Mouse (Mus musculus) ES-Bruce4 (cell line): ENCODE results near the gene Auts2. TPM values are rescaled to one million over a fixed set of nuclear protein-coding genes. Genes with fewer than 3 reads are reported as not detected.

Experiments used
- H3K27ac ChIP-seq: 2 replicates; pipeline ENCODE4 v1.5.1; 2012; ENCODE audit warnings: low read length, inconsistent platforms; ENCODE audit not compliant: insufficient read depth
- H3K27me3 ChIP-seq: 2 replicates; pipeline ENCODE4 v1.6.1; 2012; ENCODE audit warnings: mild to moderate bottlenecking, low read length, inconsistent platforms; ENCODE audit not compliant: control insufficient read depth, poor library complexity, insufficient read depth, severe bottlenecking
- H3K36me3 ChIP-seq: 2 replicates; pipeline ENCODE4 v1.6.1; 2012; ENCODE audit warnings: inconsistent platforms, mild to moderate bottlenecking, low read length, moderate library complexity; ENCODE audit not compliant: control insufficient read depth, poor library complexity, insufficient read depth, severe bottlenecking
- H3K4me1 ChIP-seq: one replicate; pipeline ENCODE4 v1.8.1; 2011; ENCODE audit warnings: low read length; ENCODE audit not compliant: control insufficient read depth, insufficient read depth
- H3K4me3 ChIP-seq: 2 replicates; pipeline ENCODE4 v1.5.1; 2011; ENCODE audit warnings: low read depth, mild to moderate bottlenecking, low read length
- H3K9ac ChIP-seq: 2 replicates; pipeline ENCODE4 v1.6.1; 2012; ENCODE audit warnings: low read depth, mild to moderate bottlenecking, inconsistent platforms; ENCODE audit not compliant: poor library complexity, severe bottlenecking
- H3K9me3 ChIP-seq: replicated peaks from 2 replicates; pipeline ENCODE4 v1.6.1; 2012; ENCODE audit warnings: mild to moderate bottlenecking, low read length, inconsistent platforms; ENCODE audit not compliant: control insufficient read depth, poor library complexity, insufficient read depth, severe bottlenecking
- CTCF ChIP-seq: IDR thresholded peaks from one replicate; pipeline ENCODE4 v1.8.1; 2011; ENCODE audit warnings: low read depth, low read length
- EP300 ChIP-seq: IDR thresholded peaks from 2 replicates; pipeline ENCODE4 v1.6.1; 2011; ENCODE audit warnings: low read depth, low read length; ENCODE audit not compliant: insufficient read depth
- POLR2A ChIP-seq: IDR thresholded peaks from one replicate; pipeline ENCODE4 v1.8.1; 2011; ENCODE audit warnings: low read length; ENCODE audit not compliant: insufficient read depth
- polyA plus RNA-seq: library from polyadenylated mRNA; stranded (reverse); fragments of >200 nt; gene quantifications from 2 replicates; pipeline ENCODE4 v1.2.4, GENCODE M21; 2011; ENCODE audit warnings: low read depth; ENCODE audit not compliant: missing spikeins, insufficient read depth, insufficient read length

Gene Auts2
- polyA plus RNA-seq, 1 experiment = 23.4 TPM

DNA sequence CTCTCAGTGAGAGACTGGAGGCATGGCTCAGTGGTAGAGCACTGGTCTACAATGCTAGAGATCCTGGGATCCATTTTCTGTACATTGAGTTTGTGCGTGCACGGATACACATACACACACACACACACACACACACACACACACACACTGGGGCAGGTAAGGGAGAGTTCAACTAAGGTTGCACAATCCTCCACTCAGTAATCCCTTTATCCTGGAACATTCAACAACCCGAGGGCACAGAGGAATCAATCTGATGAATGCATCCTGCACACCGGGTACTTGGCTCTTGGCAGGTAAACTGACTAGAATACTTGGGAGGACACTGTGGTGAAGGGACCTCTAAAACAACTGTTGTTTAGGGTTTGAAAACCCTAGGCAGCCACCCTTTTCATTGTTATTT, 1033.8 kb downstream of the Auts2 start:
- no peaks in the 10 kb centered on the region for H3K27me3 ChIP-seq
- H3K9me3 ChIP-seq = no peaks in the 10 kb centered on the region
- TF ChIP-seq POLR2A (no peak), CTCF (no peak), EP300 (no peak)
- no peak overlapping the region for H3K9ac ChIP-seq
- no peaks in the 10 kb centered on the region for H3K36me3 ChIP-seq
- peaks cover 2% of the 10 kb centered on the region for H3K4me1 ChIP-seq
- no peak overlapping the region for H3K4me3 ChIP-seq
- no peak overlapping the region for H3K27ac ChIP-seq

DNA sequence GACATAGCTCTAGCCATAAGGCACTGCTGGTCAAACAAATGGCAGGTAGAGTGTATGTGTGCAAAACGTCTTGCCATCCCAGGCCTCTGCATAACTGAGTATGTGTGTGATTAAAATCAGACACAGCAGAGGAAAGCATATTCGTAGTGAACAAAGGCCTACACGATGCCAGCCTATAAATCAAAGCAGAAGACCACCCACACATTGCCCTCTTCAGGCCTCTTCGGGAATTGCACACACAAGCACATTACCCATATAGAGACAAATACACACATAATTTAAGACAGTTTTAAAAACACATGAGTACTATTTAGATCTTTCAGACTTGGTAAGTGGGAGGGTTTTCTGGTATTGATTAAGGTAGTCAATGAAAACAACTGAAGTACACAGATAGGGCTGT, 1044.3 kb downstream of the Auts2 start:
- peaks cover 7% of the 10 kb centered on the region for H3K9me3 ChIP-seq
- no peaks in the 10 kb centered on the region for H3K36me3 ChIP-seq
- TF ChIP-seq CTCF (no peak), EP300 (no peak), POLR2A (no peak)
- no peaks in the 10 kb centered on the region for H3K27me3 ChIP-seq
- H3K9ac ChIP-seq = no peak overlapping the region
- no peak overlapping the region for H3K4me3 ChIP-seq
- H3K27ac ChIP-seq = no peak overlapping the region
- peaks cover 2% of the 10 kb centered on the region for H3K4me1 ChIP-seq

DNA sequence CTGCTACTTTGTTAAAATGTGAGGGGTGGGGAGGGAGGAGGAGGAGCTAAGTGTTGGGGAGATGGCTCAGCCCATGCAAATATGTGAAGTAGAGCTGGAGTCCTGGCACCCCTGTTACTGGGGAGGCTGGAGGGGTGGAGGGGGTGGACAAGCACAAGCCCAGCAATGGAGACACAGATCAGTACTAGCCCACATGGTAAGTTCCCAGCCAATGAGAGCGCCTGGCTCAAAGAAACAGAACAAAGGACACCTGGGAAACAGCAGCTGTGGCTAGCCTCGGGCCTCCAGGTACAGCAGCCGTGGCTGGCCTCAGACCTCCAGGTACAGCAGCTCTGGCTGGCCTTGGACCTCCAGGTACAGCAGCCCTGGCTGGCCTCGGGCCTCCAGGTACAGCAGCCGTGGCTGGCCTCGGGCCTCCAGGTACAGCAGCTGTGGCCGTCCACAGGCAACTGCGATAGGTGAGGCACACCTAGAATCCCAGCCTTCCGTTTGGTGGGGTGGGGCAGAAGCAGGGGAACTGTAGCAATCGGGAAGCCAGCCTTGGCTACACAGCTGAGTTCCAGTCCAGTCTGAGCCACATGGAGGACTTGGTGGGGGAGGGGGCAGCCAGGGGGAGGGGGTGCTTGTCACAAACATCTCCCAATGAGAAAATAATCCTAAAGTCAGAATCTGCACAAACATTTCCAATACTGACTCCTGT, 1046.5 kb downstream of the Auts2 start:
- peaks cover 7% of the 10 kb centered on the region for H3K9me3 ChIP-seq
- H3K4me1 ChIP-seq = peaks cover 2% of the 10 kb centered on the region
- TF ChIP-seq POLR2A = no peak
- TF ChIP-seq CTCF = no peak
- TF ChIP-seq EP300 = no peak
- H3K27me3 ChIP-seq = no peaks in the 10 kb centered on the region
- H3K4me3 ChIP-seq = peak overlapping the region; percentile 4
- no peaks in the 10 kb centered on the region for H3K36me3 ChIP-seq
- no peak overlapping the region for H3K27ac ChIP-seq
- no peak overlapping the region for H3K9ac ChIP-seq

DNA sequence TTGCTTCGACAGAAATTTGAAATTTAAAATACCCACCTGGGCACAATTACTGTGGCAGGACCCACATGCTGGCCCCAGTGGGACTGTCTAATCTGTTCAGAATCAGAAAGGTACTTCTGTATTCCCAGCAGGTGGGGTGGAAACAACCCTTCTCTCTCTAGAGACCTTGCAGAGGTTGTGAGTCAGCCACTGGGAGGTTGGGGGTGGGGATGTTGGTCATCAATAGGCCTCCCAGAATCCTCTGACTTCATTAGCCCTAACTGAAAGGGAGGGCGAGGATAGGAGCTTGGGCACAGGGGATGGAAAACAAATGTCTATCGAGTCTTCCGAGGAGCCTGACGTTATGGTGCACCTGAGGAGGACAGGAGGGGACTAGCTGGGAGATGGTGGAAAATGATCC, 1048.6 kb downstream of the Auts2 start:
- Histone ChIP-seq H3K4me1 (peaks cover 2% of the 10 kb centered on the region), H3K36me3 (no peaks in the 10 kb centered on the region), H3K27me3 (no peaks in the 10 kb centered on the region), H3K27ac (peak overlapping the region; percentile 66), H3K9ac (no peak overlapping the region), H3K4me3 (peak overlapping the region; percentile 21; the same call in 1 of the 2 replicates), H3K9me3 (peaks cover 9% of the 10 kb centered on the region)
- no peak for TF ChIP-seq EP300
- no peak for TF ChIP-seq CTCF
- TF ChIP-seq POLR2A = peak; percentile 21

DNA sequence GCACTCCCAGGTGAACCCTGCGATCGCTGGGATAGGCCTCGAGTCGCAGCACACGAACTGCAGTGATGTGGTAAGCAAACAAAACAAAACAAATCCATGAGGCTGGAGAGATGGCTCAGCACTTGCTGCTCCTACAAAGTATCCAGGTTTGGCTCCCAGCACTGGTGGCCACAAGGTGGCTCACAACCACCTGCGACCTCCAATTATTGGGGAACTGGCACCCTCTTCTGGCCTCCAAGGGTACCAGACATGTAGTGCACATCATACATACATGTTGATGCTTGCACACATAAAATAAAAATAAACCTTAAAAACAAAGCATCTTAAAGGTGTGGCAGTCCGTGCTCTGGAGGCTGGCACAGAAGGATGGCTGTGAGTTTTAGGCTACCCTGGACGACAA, 1050.6 kb downstream of the Auts2 start:
- peaks cover 2% of the 10 kb centered on the region for H3K4me1 ChIP-seq
- no peaks in the 10 kb centered on the region for H3K27me3 ChIP-seq
- peak overlapping the region; percentile 1; the same call in 1 of the 2 replicates for H3K9ac ChIP-seq
- H3K4me3 ChIP-seq = no peak overlapping the region
- TF ChIP-seq EP300 (peak; percentile 63; the same call in 1 of the 2 replicates), POLR2A (no peak), CTCF (peak; percentile 98)
- peaks cover 18% of the 10 kb centered on the region for H3K9me3 ChIP-seq
- H3K36me3 ChIP-seq = no peaks in the 10 kb centered on the region
- no peak overlapping the region; the same call in 1 of the 2 replicates for H3K27ac ChIP-seq

DNA sequence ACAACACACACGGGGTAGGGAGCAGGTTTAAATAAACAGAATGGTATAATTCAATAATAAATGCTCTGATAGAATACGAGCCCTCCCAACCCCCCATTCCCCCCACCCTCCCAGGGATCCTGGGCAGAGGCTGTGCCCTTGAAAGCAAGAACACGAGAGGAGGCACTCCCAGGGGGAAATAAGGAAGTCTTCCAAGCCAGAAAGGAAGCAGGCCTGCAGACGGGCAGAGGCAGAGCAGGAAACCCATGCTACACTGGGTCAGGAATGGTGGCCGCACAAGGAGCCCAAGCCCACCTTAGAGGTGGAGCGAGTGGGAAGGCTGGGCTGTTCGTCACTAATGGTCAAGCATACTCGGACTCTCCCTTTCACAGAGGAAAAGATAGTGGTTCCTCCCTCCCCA, 1051.3 kb downstream of the Auts2 start:
- peak overlapping the region; percentile 54 for H3K27ac ChIP-seq
- H3K4me3 ChIP-seq = 0 out of 2 replicates have a peak overlapping the region, but pooled peaks have one; percentile 7
- no peaks in the 10 kb centered on the region for H3K27me3 ChIP-seq
- peaks cover 21% of the 10 kb centered on the region for H3K9me3 ChIP-seq
- peak overlapping the region; percentile 1; the same call in 1 of the 2 replicates for H3K9ac ChIP-seq
- no peaks in the 10 kb centered on the region for H3K36me3 ChIP-seq
- TF ChIP-seq CTCF (no peak), EP300 (no peak), POLR2A (no peak)
- peaks cover 2% of the 10 kb centered on the region for H3K4me1 ChIP-seq
